Mouse (Mus musculus): ENCODE measurements around the gene Gtpbp1. TPM values are rescaled to one million over a fixed set of nuclear protein-coding genes. Genes with fewer than 3 reads are reported as not detected.

Gtpbp1 gene
- 1.2 TPM for polyA plus RNA-seq (2014; fragmentation: Illumina TruSeq; extraction: RNeasy Lipid Tissue Mini Kit (QIAGEN cat#74804))

DNA sequence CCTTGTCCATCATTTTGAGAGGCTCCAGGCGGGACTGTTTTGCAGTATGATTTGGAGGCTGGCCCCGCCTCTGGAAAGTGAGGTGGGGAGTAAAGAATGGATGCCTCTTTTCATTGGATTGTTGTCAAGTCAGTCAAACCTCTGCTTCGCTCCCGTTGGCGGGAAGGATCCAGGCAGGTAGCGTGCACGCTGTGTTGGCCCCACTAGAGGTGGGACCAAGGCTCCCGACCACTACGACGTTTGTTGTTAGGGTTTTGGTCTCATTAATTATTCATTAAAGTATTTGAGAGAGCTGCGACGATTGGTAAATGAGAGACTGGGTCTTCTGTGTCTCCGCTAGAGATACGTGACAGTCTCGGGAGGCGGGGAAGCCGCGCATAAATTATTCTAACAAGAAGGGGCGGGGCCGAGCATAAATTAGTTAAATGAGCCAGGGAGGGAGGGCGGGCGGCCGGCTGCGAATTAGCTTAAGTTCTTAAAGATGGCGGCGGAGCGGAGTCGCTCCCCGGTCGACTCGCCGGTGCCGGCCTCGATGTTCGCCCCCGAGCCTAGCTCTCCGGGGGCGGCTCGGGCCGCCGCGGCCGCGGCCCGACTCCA lies at the start of gene Gtpbp1:
Gtpbp1 (plus strand) TSS at position 420 of the 597 bp plus-strand sequence.

DNA sequence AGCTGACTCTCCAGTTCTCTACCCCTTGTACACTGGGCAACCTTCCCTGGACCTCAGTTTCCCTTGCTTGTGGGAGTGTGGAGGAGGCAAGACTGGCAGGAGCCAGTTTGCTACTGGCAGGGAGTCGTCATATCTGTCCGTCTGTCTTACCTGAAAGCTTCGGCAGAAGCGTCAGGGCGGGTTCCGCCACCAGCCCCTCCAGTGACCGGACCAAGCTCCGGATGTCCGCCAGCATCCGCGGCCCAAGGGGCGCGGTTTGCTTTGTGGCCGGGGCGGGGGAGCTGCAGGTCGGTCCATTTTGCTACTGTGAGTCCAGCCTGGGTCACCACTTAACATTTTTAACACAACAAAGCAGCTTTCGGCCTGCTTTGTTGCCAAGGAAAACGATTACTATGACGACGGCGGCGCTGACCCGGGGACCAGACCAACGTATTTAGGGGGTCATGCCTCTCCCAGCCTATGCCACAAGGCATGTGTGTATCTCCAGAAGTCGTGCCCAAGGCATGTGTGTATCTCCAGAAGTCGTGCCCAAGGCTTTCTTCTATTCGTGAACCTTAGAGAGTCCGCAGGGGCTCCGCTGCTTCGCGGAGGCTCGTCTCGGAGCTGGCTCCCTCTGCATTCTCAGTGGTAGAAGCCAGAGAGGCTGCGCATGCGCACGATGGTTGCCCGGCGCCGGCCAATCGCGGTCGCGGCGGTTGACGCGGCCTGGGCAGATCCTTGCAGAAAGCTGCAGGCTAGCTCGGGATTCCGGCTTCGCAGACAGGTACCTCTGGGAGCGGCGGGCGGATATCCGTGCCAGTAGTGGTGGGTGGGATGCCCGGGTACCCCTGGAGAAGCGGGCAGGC lies 31.9 kb upstream of the Gtpbp1 start, which contains the start of the genes Fam227a and Cby1:
Fam227a (minus strand) TSS at position 426 of the 845 bp plus-strand sequence.
Cby1 (plus strand) TSS at position 669 of the 845 bp plus-strand sequence.

DNA sequence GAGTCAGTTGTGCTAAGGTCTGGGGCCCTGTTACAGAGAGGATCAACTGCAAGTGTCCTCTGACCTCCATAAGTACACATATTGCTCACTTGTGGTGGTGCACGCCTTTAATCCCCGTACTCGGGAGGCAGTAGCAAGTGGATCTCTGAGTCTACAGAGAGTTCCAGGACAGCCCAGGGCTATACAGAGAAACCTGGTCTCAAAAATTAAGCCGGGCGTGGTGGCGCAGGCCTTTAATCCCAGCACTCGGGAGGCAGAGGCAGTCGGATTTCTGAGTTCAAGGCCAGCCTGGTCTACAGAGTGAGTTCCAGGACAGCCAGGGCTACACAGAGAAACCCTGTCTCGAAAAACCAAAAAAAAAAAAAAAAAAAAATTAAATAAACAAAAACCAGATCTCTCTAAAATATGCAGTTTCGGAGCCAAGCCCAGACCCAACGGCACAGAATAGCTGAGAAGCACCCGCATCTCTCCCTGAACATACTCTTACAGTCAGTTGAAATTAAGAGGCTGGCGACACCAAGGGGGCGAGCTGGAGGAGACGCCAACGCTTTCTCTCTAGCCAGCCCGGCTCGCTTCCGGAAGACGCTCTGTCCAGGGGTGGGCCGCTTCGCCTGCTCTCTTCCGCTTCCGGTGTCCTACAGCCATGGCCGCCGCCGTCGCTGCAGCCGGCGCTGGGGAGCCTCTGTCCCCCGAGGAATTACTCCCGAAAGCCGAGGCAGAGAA lies 20.2 kb upstream of the Gtpbp1 start, which contains the start of gene Tomm22:
Tomm22 (plus strand) TSS at position 613 of the 723 bp plus-strand sequence.

DNA sequence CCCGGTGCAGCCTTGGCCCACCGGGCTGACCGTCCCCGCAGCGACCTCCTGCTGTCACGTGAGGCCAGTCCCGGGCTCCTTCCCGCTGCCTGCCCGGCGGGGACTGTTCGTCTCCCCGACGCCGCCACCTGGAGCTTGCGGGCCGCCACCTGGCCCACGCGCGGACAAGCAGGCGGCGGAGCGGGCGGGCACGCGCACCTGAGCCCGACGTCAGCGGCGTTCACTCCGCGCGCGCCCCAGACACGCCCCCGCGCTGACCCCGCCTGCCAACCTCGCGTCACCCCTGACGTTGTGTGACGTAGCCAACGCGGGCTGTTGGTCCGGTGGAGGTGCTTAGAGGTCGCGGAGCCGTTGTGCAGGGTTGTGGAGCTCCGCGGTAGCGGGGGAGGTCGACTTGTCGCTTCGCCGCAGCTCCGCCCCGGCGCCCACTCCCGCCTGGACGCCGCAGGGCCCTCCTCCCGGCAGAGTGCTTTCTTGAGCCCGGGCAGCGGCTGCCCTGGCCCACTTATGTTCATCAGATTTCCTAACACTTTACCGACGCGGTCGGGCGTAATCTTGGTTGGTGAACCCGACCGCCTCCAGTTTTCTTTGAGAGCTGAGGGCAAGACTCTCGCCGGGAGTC lies 2.9 kb upstream of the Gtpbp1 start, which contains the start of gene Josd1:
Josd1 (minus strand) TSS at position 274 of the 622 bp plus-strand sequence.

DNA sequence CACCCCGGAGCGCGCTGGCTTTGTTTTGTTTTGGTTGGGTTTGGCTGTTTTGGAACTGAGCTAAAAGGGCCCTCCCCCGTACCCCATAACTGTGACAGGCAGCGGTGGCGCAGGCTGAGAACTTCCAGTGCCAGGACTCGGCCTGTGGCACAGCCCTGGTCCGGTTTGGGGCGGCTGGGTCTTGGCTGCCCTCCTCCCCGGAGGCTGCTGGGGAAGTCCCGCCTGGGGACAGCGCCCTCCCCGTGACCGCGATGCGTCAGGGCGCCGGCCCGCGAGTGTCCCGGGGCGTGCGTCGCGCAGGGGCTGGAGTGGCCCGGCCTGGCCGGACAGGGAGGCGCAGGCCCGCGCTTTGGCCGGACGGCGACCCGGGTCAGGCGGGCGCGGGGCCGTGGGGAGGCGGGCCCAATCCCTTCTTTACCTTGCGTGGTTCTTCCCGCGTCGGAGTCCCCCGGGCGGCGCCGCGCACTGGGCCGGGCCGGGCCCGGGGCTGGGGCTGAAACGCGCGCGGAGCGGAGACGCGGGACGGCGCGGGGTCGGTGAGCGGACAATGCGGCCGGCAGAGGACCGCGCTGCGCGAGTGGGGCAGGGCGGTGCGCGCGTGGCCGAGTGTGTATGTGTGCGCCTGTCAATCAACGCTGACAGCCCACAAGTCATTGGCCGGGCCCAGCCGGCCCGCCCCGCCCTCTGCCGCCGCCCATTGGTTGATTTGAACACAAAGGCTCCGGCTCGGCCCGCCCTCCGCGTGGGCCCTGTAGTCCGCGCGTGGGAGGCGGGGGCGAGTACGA lies 51.5 kb downstream of the Gtpbp1 start, which contains the start of gene Sun2:
Sun2 (minus strand) TSS at position 616 of the 785 bp plus-strand sequence.

Other genes with a start within 250 kb of the Gtpbp1 start
- 13.7 TPM for gene Csnk1e, start 235.3 kb upstream of the Gtpbp1 start, polyA plus RNA-seq (2014; fragmentation: Illumina TruSeq; extraction: RNeasy Lipid Tissue Mini Kit (QIAGEN cat#74804))
- gene Kcnj4, start 185.6 kb upstream of the Gtpbp1 start, polyA plus RNA-seq (2014; fragmentation: Illumina TruSeq; extraction: RNeasy Lipid Tissue Mini Kit (QIAGEN cat#74804)) = not detected
- gene Kdelr3, start 174.4 kb upstream of the Gtpbp1 start, polyA plus RNA-seq (2014; fragmentation: Illumina TruSeq; extraction: RNeasy Lipid Tissue Mini Kit (QIAGEN cat#74804)) = 14.0 TPM
- 237 TPM for gene Ddx17, start 144.1 kb upstream of the Gtpbp1 start, polyA plus RNA-seq (2014; fragmentation: Illumina TruSeq; extraction: RNeasy Lipid Tissue Mini Kit (QIAGEN cat#74804))
- gene Dmc1, start 85.7 kb upstream of the Gtpbp1 start, polyA plus RNA-seq (2014; fragmentation: Illumina TruSeq; extraction: RNeasy Lipid Tissue Mini Kit (QIAGEN cat#74804)) = 1.3 TPM
- 1.5 TPM for gene Fam227a, start 31.9 kb upstream of the Gtpbp1 start, polyA plus RNA-seq (2014; fragmentation: Illumina TruSeq; extraction: RNeasy Lipid Tissue Mini Kit (QIAGEN cat#74804))
- gene Cby1, start 31.6 kb upstream of the Gtpbp1 start, polyA plus RNA-seq (2014; fragmentation: Illumina TruSeq; extraction: RNeasy Lipid Tissue Mini Kit (QIAGEN cat#74804)) = 2.4 TPM
- gene Tomm22, start 20.0 kb upstream of the Gtpbp1 start, polyA plus RNA-seq (2014; fragmentation: Illumina TruSeq; extraction: RNeasy Lipid Tissue Mini Kit (QIAGEN cat#74804)) = 270 TPM
- gene Josd1, start 2.9 kb upstream of the Gtpbp1 start, polyA plus RNA-seq (2014; fragmentation: Illumina TruSeq; extraction: RNeasy Lipid Tissue Mini Kit (QIAGEN cat#74804)) = 24.8 TPM
- 6.8 TPM for gene Sun2, start 51.7 kb downstream of the Gtpbp1 start, polyA plus RNA-seq (2014; fragmentation: Illumina TruSeq; extraction: RNeasy Lipid Tissue Mini Kit (QIAGEN cat#74804))
- gene Dnal4, start 87.0 kb downstream of the Gtpbp1 start, polyA plus RNA-seq (2014; fragmentation: Illumina TruSeq; extraction: RNeasy Lipid Tissue Mini Kit (QIAGEN cat#74804)) = 1.7 TPM
- gene Nptxr, start 113.9 kb downstream of the Gtpbp1 start, polyA plus RNA-seq (2014; fragmentation: Illumina TruSeq; extraction: RNeasy Lipid Tissue Mini Kit (QIAGEN cat#74804)) = 0.86 TPM
- gene Npcd, start 143.4 kb downstream of the Gtpbp1 start, polyA plus RNA-seq (2014; fragmentation: Illumina TruSeq; extraction: RNeasy Lipid Tissue Mini Kit (QIAGEN cat#74804)) = not detected
- 8.3 TPM for gene Cbx6, start 143.8 kb downstream of the Gtpbp1 start, polyA plus RNA-seq (2014; fragmentation: Illumina TruSeq; extraction: RNeasy Lipid Tissue Mini Kit (QIAGEN cat#74804))
- 14.4 TPM for gene Apobec3, start 200.8 kb downstream of the Gtpbp1 start, polyA plus RNA-seq (2014; fragmentation: Illumina TruSeq; extraction: RNeasy Lipid Tissue Mini Kit (QIAGEN cat#74804))

All from ovary, adult 10 weeks (tissue).